Mouse (Mus musculus) right cerebral cortex, postnatal 36 days (tissue): ENCODE data around the gene Abcg4.

Experiments used
- DNase-seq, 2 experiments: peaks; one replicate each; pipeline ENCODE4 v3.0.0; 2022; ENCODE audit warnings: low spot score in 2 of 2, mixed read lengths in 1 of 2

Gene Abcg4

DNA sequence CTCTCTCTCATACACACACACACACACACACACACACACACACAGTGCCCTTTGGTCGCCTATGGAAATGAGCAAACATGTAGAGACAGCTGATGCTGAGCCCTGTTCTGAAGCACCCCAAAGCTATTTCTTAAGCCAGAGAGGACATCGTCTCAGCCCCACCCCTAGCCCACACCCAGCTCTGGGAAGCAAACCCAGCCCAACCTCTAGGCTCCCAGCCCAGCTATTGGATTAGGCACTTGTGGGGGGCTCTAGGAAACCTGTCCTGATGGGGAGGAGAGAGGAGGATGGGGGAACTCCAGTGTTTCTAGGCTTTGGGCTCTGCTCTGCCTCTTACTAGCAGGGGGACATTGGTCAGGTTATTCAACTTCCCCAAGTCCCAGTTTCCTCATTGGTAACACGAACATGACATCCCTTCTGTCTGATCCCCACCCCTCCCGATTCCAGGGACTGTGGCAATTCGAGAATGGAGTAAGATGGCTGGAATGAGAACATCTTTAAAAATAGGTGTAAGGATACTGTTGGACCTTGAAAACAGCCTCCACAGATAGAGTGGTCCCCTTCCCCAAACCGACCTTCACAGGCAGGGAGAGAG lies 2.1 kb downstream of the Abcg4 start:
- DNase-seq: no peak

DNA sequence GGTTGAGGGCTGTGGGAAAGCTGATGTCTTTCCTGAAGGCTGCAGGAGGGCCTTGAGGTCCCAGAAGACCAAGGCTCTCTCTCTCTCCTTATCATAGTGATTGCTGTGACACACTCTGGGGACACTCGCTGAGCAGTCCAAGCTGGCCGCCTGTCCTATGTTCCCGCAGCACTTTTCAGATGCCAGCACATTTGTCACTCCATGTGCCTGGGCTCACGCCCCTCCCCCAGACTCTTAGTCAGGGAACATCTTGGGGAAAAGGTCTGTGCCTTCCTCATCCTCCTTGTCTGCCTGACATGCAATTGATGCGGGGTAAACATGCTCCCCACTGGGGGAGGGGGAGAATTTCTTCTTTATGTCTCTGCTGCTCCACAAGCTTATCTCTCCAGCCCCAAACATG lies 5.2 kb downstream of the Abcg4 start:
- DNase-seq: no peak

- no peak for DNase-seq
These were observed 18.4 kb downstream of the Abcg4 start for GRCm38 (mm10) chr9:44269973-44270372.

DNA sequence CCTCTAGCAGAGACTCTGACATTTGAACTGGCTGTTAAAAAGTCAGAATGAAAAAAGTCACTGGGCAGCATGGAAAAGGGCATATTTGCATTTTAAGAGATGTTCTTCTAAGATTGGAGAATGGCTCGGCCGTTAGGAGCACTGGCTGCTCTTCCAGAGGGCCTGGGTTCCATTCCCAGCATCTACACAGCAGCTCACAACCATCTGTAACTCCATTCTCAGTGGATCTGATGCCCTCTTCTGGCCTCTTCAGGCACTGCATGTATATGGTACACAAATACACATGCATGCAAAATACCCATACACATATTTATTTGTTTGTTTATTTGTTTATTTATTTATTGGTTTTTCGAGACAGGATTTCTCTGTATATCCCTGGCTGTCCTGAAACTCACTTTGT lies 19.3 kb downstream of the Abcg4 start:
- DNase-seq: no peak

- DNase-seq: no peak
These were observed 20.0 kb downstream of the Abcg4 start, which contains the start of gene Nlrx1 for GRCm38 (mm10) chr9:44268432-44268831. Gene Nlrx1 (minus strand): TSS chr9:44268599.

- DNase-seq: peak; percentile 57 to 64
These were observed 20.4 kb downstream of the Abcg4 start for GRCm38 (mm10) chr9:44268027-44268360.

- no peak for DNase-seq
These were observed 20.9 kb downstream of the Abcg4 start for GRCm38 (mm10) chr9:44267319-44268026.

DNA sequence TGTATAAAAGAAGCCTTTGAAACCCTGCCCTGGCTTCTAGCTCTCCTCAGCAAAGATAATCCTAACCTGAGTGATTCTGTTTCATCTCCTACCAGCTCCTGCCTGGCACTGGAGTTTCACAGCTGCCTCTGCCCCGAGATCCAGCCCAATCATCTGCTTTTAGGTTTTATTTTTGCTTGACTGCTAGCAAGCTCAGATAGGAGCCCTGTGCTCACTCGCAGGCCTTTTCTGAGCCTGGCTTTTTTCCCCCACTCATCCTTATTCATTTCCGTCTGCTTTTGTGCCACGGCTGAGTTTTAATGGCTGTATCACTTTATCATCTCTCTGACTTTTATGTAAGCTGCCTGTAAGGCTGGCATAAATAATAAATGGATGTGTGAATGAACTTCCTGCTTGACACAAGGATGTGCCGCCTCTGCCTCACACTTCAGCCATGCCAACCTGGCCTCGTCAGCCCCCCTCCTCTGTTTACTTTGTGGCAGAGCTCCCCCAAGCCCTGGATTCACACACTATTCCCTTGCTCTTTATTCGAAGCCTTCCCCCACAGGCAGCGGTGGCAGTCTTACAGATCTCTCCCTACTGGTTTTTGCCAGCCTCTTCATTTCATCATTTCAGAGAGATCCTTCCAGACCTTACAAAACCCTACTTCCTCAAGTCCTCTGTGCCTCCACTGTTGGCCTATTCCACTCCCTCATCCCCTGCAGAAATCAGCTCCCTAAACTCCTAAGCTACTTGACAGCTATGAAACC lies 21.8 kb downstream of the Abcg4 start:
- DNase-seq: peak in 1 of 2 experiments; percentile 52

DNA sequence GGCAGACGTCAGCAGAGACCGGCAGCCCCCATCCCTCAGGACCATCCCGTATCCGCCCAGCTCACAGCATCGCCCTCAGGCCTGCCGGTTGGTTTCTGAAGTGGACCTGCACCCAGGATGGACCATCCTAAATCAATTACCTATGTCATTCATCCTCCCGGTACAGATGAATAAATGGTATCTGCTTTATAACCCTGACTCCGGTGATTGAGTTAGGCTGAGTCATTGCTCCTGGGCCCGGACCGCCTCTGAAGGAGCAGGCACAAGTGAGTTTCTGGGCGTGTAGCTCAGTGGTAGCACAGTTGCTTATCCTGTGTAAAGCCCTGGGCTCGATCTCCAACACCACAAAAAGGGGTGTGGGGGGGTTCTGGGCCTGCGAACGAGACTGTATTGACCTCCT lies 27.0 kb downstream of the Abcg4 start:
- DNase-seq: no peak

- no peak for DNase-seq
These were observed 29.4 kb downstream of the Abcg4 start for GRCm38 (mm10) chr9:44259014-44259413.

- no peak for DNase-seq
These were observed 32.2 kb downstream of the Abcg4 start for GRCm38 (mm10) chr9:44256213-44256612.

DNA sequence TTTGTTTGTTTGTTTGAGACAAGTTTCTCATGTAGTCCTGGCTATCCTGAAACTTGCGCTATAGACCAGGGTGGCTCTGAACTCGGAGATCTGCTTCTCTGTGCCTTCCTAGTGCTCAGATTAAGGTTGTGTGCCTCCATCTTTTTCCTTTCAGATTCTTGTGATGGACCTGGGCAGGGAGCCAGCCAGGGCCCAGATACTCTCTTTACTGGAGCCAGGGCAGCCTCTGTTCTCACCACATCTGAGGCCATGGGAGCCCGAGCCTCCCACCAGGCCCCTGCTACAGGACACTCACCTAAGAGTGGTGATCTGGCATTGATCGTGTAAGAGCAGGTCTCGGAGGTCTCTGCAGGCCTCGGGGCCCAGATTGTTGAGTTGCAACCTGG lies 33.3 kb downstream of the Abcg4 start:
- DNase-seq: no peak

GRCm38 (mm10) chr9:44254508-44255135 lies 33.8 kb downstream of the Abcg4 start:
- no peak for DNase-seq

- no peak for DNase-seq
These were observed 35.0 kb downstream of the Abcg4 start for GRCm38 (mm10) chr9:44253441-44253840.

- no peak for DNase-seq
These were observed 37.1 kb downstream of the Abcg4 start, which contains the start of gene Pdzd3 for GRCm38 (mm10) chr9:44251314-44251713. Gene Pdzd3 (minus strand): TSS chr9:44251471.

DNA sequence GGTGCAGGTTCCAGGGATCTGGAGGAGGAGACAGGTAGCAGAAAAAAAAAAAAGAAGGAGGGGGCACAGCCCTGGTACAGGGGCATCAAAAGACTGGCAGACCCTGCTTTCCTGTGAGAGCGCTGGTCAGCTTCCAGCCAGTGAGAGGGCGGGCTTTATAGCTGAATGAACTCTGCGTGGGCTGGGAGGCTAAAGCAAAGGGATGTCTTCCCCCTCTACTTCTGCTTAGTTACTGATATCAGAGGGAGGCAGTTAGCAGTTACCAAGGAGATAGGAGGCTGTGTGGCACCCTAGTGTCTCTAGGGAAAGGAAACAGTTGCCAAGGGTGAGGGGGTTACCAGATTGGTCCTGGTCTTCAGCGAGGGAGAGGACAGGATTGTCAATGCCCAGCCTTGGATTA lies 38.0 kb downstream of the Abcg4 start:
- DNase-seq: no peak

DNA sequence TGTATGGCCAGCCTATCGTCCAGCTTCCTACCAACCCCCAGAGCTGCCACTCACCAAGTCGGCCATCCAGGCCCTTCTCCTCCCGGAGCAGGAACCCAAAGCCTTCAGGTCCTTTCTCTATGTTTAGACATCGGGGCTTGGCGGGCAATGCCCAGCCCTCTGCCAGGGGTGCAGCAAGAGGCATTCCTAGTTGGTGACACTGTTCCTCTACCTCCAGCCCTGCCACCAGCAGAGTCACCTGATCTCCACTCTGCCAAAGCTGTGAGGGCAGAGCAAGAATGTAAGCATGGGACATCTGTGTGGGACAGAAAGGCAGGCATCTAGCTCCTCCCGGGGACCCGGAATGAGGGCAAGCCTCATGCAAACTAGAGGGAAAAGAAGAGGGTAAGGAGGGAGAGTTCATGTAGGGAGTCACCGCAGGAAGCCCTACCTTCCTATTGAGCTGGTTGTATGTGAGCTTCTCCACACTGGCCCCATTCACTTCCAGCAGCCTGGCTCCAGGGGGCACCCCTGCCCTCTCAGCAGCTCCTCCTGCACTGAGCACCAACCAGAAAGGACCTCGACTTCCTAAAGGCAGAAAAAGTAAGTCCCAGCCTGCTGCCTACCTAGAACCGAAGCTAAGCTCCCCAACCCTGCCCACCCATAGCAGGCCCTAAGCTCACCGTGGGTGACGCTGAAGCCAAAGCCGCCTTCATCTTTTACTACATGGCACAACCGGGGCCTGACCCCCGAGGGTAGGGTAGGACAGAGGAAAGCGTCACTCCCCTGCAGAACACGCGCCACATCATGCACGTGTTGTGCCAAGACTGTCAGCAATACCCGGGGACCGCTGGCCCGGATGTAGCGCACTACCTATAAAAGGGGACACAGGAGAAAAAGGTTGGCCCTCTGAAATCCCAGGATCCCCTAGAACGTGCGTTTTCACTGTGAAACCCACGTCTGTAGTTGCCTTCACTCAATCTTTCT lies 39.0 kb downstream of the Abcg4 start:
- DNase-seq: peak in 1 of 2 experiments; percentile 39

DNA sequence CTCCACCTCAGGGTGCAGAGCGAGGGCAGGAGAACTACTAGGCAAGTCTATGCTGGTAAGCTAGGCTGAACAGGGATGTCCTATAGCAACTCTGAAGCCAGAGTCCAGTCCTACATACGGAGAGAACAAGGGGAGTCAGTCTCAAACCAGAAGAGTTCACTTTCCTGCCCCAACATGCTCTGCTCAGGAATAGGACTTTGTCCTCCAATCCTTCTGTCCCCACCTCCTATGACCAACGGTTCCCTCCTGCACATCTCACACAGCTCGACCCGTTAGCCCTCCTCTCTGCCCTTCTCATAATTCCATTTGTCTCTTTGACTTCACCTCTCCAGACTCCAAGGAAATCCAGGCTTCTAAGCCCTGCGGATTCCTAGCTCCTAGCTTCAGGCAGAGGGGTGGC lies 40.5 kb downstream of the Abcg4 start:
- DNase-seq: no peak

- DNase-seq: no peak
These were observed 44.8 kb downstream of the Abcg4 start for GRCm38 (mm10) chr9:44243621-44244020.

GRCm38 (mm10) chr9:44241418-44241817 lies 47.0 kb downstream of the Abcg4 start:
- no peak for DNase-seq

- no peak for DNase-seq
These were observed 47.5 kb downstream of the Abcg4 start for GRCm38 (mm10) chr9:44240911-44241310.
